Mouse (Mus musculus) ES-E14 (cell line): ENCODE measurements at regions not wholly inside any gene's neighbourhood (a gene's known extent, or its start where the extent isn't known, plus 50 kb on each side); places are given as distances from the start of the nearest gene placed in this dataset.

Experiments used
- CHD2 ChIP-seq: IDR thresholded peaks from 2 replicates; pipeline ENCODE4 v1.6.1; 2014; ENCODE audit warnings: mild to moderate bottlenecking, low read depth, low read length, inconsistent platforms
- HCFC1 ChIP-seq: IDR thresholded peaks from 2 replicates; pipeline ENCODE4 v1.6.1; 2012; ENCODE audit warnings: low read length, inconsistent platforms, borderline replicate concordance; ENCODE audit not compliant: insufficient read depth
- MAFK ChIP-seq: IDR thresholded peaks from 2 replicates; pipeline ENCODE4 v1.6.1; 2014; ENCODE audit warnings: mild to moderate bottlenecking, low read depth, low read length, inconsistent platforms; ENCODE audit not compliant: insufficient read depth
- ZC3H11A ChIP-seq: IDR thresholded peaks from 2 replicates; pipeline ENCODE4 v1.6.1; 2012; ENCODE audit warnings: low read depth, mild to moderate bottlenecking, inconsistent platforms, low read length, borderline replicate concordance
- ZNF384 ChIP-seq: IDR thresholded peaks from 2 replicates; pipeline ENCODE4 v1.6.1; 2012; ENCODE audit warnings: low read depth, low read length, inconsistent platforms

DNA sequence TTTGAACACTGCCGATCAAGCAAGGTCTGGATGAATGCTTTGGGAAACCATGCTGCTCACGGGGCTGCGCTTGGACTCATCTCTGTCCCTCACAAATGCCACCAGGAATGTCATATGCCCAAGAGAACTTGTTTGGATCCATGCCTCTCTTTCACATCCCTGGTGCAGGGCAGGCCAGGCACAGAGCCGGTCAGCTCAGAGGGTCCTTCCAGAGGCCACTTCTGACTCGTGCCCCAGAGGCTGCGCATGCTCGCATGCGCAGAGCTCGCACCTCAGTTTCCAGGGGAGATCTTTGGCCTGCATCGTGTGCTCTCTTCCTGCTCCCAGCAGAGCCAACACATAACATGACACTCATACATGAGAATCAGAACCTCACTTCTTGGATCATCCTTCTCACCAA is 111.1 kb downstream of the Tfap2c start:
- TF ChIP-seq ZNF384 = no peak
- no peak for TF ChIP-seq CHD2
- no peak for TF ChIP-seq HCFC1
- TF ChIP-seq ZC3H11A = no peak
- TF ChIP-seq MAFK = no peak
